Mouse (Mus musculus) midbrain, embryonic 13.5 days (tissue): ENCODE measurements at regions not wholly inside any gene's neighbourhood (a gene's known extent, or its start where the extent isn't known, plus 50 kb on each side); places are given as distances from the start of the nearest gene placed in this dataset.
A peak's percentile ranks its signal among the peaks of the same experiment; 100 is the strongest.

Experiments
- ATAC-seq: fragments of 200-750 bp; cut with Nextera tagmentation; 2 replicates; pipeline ENCODE4 v1.8.0; 2017; ENCODE audit warnings: mild to moderate bottlenecking, moderate TSS enrichment, moderate library complexity
- H3K27ac ChIP-seq: fragments of 300-500 bp; sonication (generic); 2 replicates; pipeline ENCODE4 v1.5.1; 2015; ENCODE audit warnings: inconsistent platforms, mild to moderate bottlenecking, moderate library complexity
- H3K27me3 ChIP-seq: fragments of 300-500 bp; sonication (generic); 2 replicates; pipeline ENCODE4 v1.6.1; 2015; ENCODE audit warnings: mild to moderate bottlenecking, inconsistent platforms
- H3K36me3 ChIP-seq: fragments of 300-500 bp; sonication (generic); 2 replicates; pipeline ENCODE4 v1.6.1; 2015; ENCODE audit warnings: mild to moderate bottlenecking, inconsistent platforms
- H3K4me1 ChIP-seq: fragments of 300-500 bp; sonication (generic); replicated peaks from 2 replicates; pipeline ENCODE4 v1.6.1; 2015; ENCODE audit warnings: inconsistent platforms
- H3K4me2 ChIP-seq: fragments of 300-500 bp; sonication (generic); replicated peaks from 2 replicates; pipeline ENCODE4 v1.6.1; 2015; ENCODE audit warnings: moderate library complexity, mild to moderate bottlenecking, inconsistent platforms
- H3K4me3 ChIP-seq: fragments of 300-500 bp; sonication (generic); replicated peaks from 2 replicates; pipeline ENCODE4 v1.5.1; 2015; ENCODE audit warnings: mild to moderate bottlenecking, inconsistent platforms
- H3K9ac ChIP-seq: fragments of 300-500 bp; sonication (generic); replicated peaks from 2 replicates; pipeline ENCODE4 v1.6.1; 2015; ENCODE audit warnings: mild to moderate bottlenecking, inconsistent platforms
- H3K9me3 ChIP-seq: fragments of 300-500 bp; sonication (generic); 2 replicates; pipeline ENCODE4 v1.6.1; 2016; ENCODE audit warnings: mild to moderate bottlenecking, inconsistent platforms
- WGBS: fragments of 180-500 bp; shearing (Covaris S2); methylation state at CpG from one replicate; pipeline ENCODE4 v1.1.7; 2015; 5-methylcytosine and 5-hydroxymethylcytosine counted together

GRCm38 (mm10) chr3:39987710-39988109 is 543.4 kb upstream of the Intu start:
- Histone ChIP-seq H3K4me3 (no peak overlapping the region), H3K36me3 (no peaks in the 10 kb centered on the region), H3K9ac (no peak overlapping the region), H3K27ac (no peak overlapping the region), H3K27me3 (no peaks in the 10 kb centered on the region), H3K4me2 (no peak overlapping the region), H3K9me3 (peaks cover 10% of the 10 kb centered on the region), H3K4me1 (no peaks in the 10 kb centered on the region)
- no peak for ATAC-seq
- WGBS: 92% methylated on average over 1 of the region's 1 CpGs

GRCm38 (mm10) chr3:39998628-39999027 is 532.5 kb upstream of the Intu start:
- H3K9me3 ChIP-seq: no peaks in the 10 kb centered on the region
- H3K27ac ChIP-seq: no peak overlapping the region
- H3K36me3 ChIP-seq: no peaks in the 10 kb centered on the region
- 0 out of 2 replicates have a peak, but pooled peaks have one; percentile 43 for ATAC-seq
- 40% methylated on average over 5 of the region's 5 CpGs for WGBS
- no peaks in the 10 kb centered on the region for H3K4me1 ChIP-seq
- H3K4me3 ChIP-seq: no peak overlapping the region
- H3K9ac ChIP-seq: no peak overlapping the region
- no peak overlapping the region for H3K4me2 ChIP-seq
- no peaks in the 10 kb centered on the region for H3K27me3 ChIP-seq

GRCm38 (mm10) chr3:39999846-40000245 is 531.2 kb upstream of the Intu start:
- WGBS: 59% methylated on average over 1 of the region's 1 CpGs
- Histone ChIP-seq H3K27me3 (no peaks in the 10 kb centered on the region), H3K4me3 (no peak overlapping the region), H3K9ac (no peak overlapping the region), H3K27ac (no peak overlapping the region), H3K9me3 (no peaks in the 10 kb centered on the region), H3K4me1 (no peaks in the 10 kb centered on the region), H3K36me3 (no peaks in the 10 kb centered on the region), H3K4me2 (no peak overlapping the region)
- no peak for ATAC-seq

GRCm38 (mm10) chr3:40002838-40003237 is 528.2 kb upstream of the Intu start:
- no peak for ATAC-seq
- H3K36me3 ChIP-seq: no peaks in the 10 kb centered on the region
- 89% methylated on average over 3 of the region's 3 CpGs for WGBS
- no peaks in the 10 kb centered on the region for H3K9me3 ChIP-seq
- H3K9ac ChIP-seq: no peak overlapping the region
- no peak overlapping the region for H3K4me3 ChIP-seq
- no peak overlapping the region for H3K4me2 ChIP-seq
- H3K27ac ChIP-seq: no peak overlapping the region
- no peaks in the 10 kb centered on the region for H3K27me3 ChIP-seq
- no peaks in the 10 kb centered on the region for H3K4me1 ChIP-seq

GRCm38 (mm10) chr3:40010051-40010450 is 521.0 kb upstream of the Intu start:
- Histone ChIP-seq H3K4me2 (no peak overlapping the region), H3K4me1 (no peaks in the 10 kb centered on the region), H3K9ac (no peak overlapping the region), H3K27me3 (no peaks in the 10 kb centered on the region), H3K36me3 (no peaks in the 10 kb centered on the region), H3K27ac (no peak overlapping the region), H3K9me3 (no peaks in the 10 kb centered on the region), H3K4me3 (no peak overlapping the region)
- no peak for ATAC-seq
- 81% methylated on average over 5 of the region's 5 CpGs for WGBS

- WGBS: 49% methylated on average over 2 of the region's 2 CpGs
- ATAC-seq: no peak
- no peak overlapping the region for H3K27ac ChIP-seq
These were observed 509.4 kb upstream of the Intu start for GRCm38 (mm10) chr3:40021682-40022081.

GRCm38 (mm10) chr3:40027713-40028112 is 503.4 kb upstream of the Intu start:
- Histone ChIP-seq H3K4me3 (no peak overlapping the region), H3K27me3 (no peaks in the 10 kb centered on the region), H3K9ac (no peak overlapping the region), H3K4me1 (no peaks in the 10 kb centered on the region), H3K4me2 (no peak overlapping the region), H3K27ac (no peak overlapping the region), H3K36me3 (no peaks in the 10 kb centered on the region), H3K9me3 (no peaks in the 10 kb centered on the region)
- ATAC-seq: no peak

More at GRCm38 (mm10) chr3:40021682-40022081, 509.4 kb upstream of the Intu start:
- H3K9me3 ChIP-seq: no peaks in the 10 kb centered on the region
- H3K4me2 ChIP-seq: no peak overlapping the region
- no peak overlapping the region for H3K4me3 ChIP-seq
- H3K4me1 ChIP-seq: no peaks in the 10 kb centered on the region
- no peak overlapping the region for H3K9ac ChIP-seq
- no peaks in the 10 kb centered on the region for H3K36me3 ChIP-seq
- H3K27me3 ChIP-seq: no peaks in the 10 kb centered on the region

GRCm38 (mm10) chr3:40036177-40036576 is 494.9 kb upstream of the Intu start:
- ATAC-seq: no peak
- H3K4me2 ChIP-seq: no peak overlapping the region
- no peaks in the 10 kb centered on the region for H3K4me1 ChIP-seq
- no peaks in the 10 kb centered on the region for H3K9me3 ChIP-seq
- H3K27ac ChIP-seq: no peak overlapping the region
- H3K36me3 ChIP-seq: no peaks in the 10 kb centered on the region
- H3K27me3 ChIP-seq: no peaks in the 10 kb centered on the region
- whole genome bisulfite sequencing: 73% methylated on average over 2 of the region's 2 CpGs
- no peak overlapping the region for H3K4me3 ChIP-seq
- H3K9ac ChIP-seq: no peak overlapping the region

GRCm38 (mm10) chr3:40049721-40050120 is 481.4 kb upstream of the Intu start:
- H3K4me1 ChIP-seq: peaks cover 3% of the 10 kb centered on the region; the same call in 1 of the 2 replicates
- no peaks in the 10 kb centered on the region for H3K9me3 ChIP-seq
- H3K27me3 ChIP-seq: no peaks in the 10 kb centered on the region
- no peak overlapping the region for H3K9ac ChIP-seq
- H3K27ac ChIP-seq: no peak overlapping the region
- no peak overlapping the region for H3K4me2 ChIP-seq
- H3K36me3 ChIP-seq: no peaks in the 10 kb centered on the region
- no peak for ATAC-seq
- 75% methylated on average over 4 of the region's 4 CpGs for WGBS
- no peak overlapping the region for H3K4me3 ChIP-seq

GRCm38 (mm10) chr3:40058281-40058680 is 472.8 kb upstream of the Intu start:
- Histone ChIP-seq H3K4me3 (no peak overlapping the region), H3K9ac (no peak overlapping the region), H3K4me2 (no peak overlapping the region), H3K36me3 (no peaks in the 10 kb centered on the region), H3K27me3 (no peaks in the 10 kb centered on the region), H3K27ac (no peak overlapping the region), H3K9me3 (no peaks in the 10 kb centered on the region), H3K4me1 (peaks cover 12% of the 10 kb centered on the region)
- ATAC-seq: no peak
- WGBS: 79% methylated on average over 5 of the region's 5 CpGs

- no peak for ATAC-seq
These were observed 472.2 kb upstream of the Intu start for GRCm38 (mm10) chr3:40058719-40059420.

GRCm38 (mm10) chr3:40070137-40070667 is 460.9 kb upstream of the Intu start:
- Histone ChIP-seq H3K9ac (no peak overlapping the region), H3K36me3 (no peaks in the 10 kb centered on the region), H3K27ac (0 out of 2 replicates have a peak overlapping the region, but pooled peaks have one; percentile 21), H3K9me3 (no peaks in the 10 kb centered on the region), H3K4me1 (peaks cover 12% of the 10 kb centered on the region), H3K27me3 (no peaks in the 10 kb centered on the region), H3K4me3 (no peak overlapping the region), H3K4me2 (no peak overlapping the region)
- WGBS: 9% methylated on average over 8 of the region's 8 CpGs
- peak; percentile 95 for ATAC-seq

More at GRCm38 (mm10) chr3:40058719-40059420, 472.2 kb upstream of the Intu start:
- no peak overlapping the region for H3K27ac ChIP-seq
- no peaks in the 10 kb centered on the region for H3K27me3 ChIP-seq
- H3K9me3 ChIP-seq: no peaks in the 10 kb centered on the region
- no peak overlapping the region for H3K4me3 ChIP-seq
- 79% methylated on average over 16 of the region's 16 CpGs for whole genome bisulfite sequencing
- H3K4me2 ChIP-seq: no peak overlapping the region
- H3K4me1 ChIP-seq: peaks cover 12% of the 10 kb centered on the region
- no peaks in the 10 kb centered on the region for H3K36me3 ChIP-seq
- H3K9ac ChIP-seq: no peak overlapping the region

- no peaks in the 10 kb centered on the region for H3K36me3 ChIP-seq
- H3K27ac ChIP-seq: no peak overlapping the region
- H3K27me3 ChIP-seq: no peaks in the 10 kb centered on the region
- no peak overlapping the region for H3K4me2 ChIP-seq
- 0 out of 2 replicates have a peak, but pooled peaks cover 5% of the 10 kb centered on the region for H3K4me1 ChIP-seq
- H3K4me3 ChIP-seq: no peak overlapping the region
- ATAC-seq: peak; percentile 43; the same call in 1 of the 2 replicates
- no peaks in the 10 kb centered on the region for H3K9me3 ChIP-seq
- 52% methylated on average over 4 of the region's 4 CpGs for WGBS
- H3K9ac ChIP-seq: no peak overlapping the region
These were observed 454.3 kb upstream of the Intu start for GRCm38 (mm10) chr3:40076824-40077223.
